Mouse (Mus musculus): ENCODE measurements around the gene Erbb4. TPM values are rescaled to one million over a fixed set of nuclear protein-coding genes. Genes with fewer than 3 reads are reported as not detected.

Erbb4 gene
- total RNA-seq, 2 experiments from 2014 or later, result 0.30 to 1.0 TPM

GRCm38 (mm10) chr1:68089623-68090022, 1018.2 kb downstream of the Erbb4 start:
- no peak for DNase-seq

DNA sequence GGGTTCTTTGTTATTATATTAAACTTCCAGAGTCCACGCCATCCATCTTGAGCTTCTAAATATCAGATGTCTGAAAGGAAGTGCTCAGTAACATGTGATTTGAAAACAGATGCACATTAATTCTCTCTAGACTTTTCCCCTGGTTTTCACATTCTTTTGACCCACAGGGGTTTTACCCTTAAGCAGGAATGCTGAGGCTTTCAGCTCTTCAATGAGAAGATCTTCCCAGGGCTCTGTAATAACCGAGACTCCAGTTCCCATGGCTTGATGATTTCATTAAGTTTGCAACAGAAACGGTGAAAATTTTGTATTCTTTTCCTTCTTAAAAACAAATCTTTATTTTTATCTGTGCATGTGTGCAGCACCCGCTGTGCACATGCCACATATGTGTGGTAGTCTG, 1051.4 kb downstream of the Erbb4 start:
- DNase-seq, result no peak

DNA sequence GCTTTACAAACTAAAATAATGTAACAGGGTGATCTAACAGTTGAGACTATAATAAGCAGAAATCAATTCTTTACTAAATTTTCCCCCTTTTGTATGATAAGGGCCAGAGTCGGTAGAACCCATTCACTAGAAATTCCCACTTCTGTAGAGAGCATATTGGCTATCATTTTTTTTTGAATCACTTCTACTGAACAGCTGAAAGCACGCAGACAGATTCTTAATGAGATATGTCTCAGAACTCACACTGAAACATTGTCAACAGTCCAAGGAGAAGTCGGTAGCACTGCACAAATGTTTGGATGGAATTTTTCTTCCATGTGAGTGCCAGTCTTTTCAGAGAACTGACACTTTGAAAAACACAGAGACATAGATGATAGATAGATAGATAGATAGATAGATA, 1053.1 kb downstream of the Erbb4 start:
- DNase-seq, result no peak

- DNase-seq, result no peak
Measured at GRCm38 (mm10) chr1:68049856-68050255, 1058.0 kb downstream of the Erbb4 start.

- no peak for DNase-seq
Measured at GRCm38 (mm10) chr1:68047139-68047538, 1060.7 kb downstream of the Erbb4 start.

DNA sequence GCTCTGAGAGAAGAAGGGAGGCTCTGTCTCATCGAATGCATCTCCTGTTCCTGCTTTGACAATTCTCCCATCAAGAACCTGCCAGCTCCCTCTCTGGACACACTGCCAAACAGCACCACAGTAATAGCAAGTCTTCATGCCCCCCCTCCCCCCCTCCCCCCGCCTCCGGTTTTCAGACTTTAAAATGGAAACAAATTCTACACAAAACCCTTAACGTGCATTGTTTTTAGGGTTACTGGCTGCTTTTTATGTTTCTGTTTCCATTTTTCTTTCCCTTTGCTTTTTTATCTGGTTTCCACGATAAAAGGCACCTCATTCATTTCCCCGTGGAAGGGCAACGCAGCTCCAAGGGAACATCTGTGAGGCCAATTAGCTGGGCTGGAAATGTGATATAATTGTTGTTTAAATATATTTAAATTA, 1061.3 kb downstream of the Erbb4 start:
- DNase-seq, result no peak

DNA sequence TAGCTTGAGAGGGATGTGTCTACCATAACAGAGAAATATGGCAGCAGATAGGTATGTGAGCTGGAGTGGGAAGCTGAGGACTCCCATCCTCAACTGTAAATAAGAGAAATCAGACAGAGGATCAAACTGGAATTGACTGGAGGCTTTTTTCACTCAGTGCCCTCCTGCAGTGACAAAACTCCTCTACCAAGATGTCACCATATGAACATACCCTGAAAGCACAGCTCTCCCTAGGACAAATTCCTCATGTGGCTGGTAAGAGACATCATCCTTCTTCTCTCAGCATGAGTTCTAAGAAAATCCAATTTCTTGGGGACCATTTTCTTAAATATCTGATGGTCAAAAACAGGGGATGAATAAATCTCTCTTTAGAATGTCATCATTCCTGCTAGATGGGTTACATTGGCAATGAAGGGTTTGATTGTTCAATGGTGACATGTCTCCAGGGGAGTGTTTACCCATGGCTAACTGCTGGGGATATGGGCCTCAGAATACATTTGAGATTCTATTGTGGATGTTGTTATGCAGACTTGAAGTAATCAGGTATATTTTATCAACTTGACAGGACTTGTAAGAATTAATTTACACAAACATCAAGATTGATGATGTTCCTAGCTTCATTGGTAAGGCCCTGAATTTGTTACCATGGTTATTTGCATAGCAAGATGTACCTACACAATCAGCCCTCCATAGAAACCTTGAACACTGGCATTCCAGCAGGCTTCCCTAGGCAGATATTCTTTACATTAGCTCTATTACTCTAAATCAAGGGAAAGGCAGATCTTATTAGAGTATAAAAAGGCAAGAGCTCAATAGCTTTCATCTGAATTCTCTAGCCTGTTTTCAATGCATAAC, 1083.5 kb downstream of the Erbb4 start:
- DNase-seq, result no peak

DNA sequence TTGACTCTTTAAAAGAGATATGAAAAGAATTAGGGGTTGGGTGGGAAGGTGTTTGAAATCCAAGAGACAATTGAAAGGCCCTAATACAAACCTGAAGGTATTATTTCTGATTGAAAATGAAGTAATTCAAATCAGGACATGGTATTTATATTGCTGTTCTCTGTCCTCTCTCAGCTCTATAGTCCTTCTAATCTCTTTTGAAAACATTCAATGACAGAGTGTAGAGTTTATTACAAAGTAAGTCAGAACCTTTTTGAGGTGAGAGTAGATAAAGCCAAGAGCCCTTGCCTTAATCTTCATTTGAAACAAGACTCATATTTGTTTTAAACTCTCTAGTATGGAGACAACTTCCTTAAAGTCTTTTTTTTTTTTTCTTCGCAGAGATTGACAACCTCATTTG, 1087.8 kb downstream of the Erbb4 start:
- no peak for DNase-seq

- DNase-seq, result no peak
Measured at GRCm38 (mm10) chr1:68019618-68020017, 1088.2 kb downstream of the Erbb4 start.

Data from adrenal gland, postnatal 36 days (tissue).